Mouse (Mus musculus): ENCODE results near the gene Fbxl16.

Fbxl16 gene

DNA sequence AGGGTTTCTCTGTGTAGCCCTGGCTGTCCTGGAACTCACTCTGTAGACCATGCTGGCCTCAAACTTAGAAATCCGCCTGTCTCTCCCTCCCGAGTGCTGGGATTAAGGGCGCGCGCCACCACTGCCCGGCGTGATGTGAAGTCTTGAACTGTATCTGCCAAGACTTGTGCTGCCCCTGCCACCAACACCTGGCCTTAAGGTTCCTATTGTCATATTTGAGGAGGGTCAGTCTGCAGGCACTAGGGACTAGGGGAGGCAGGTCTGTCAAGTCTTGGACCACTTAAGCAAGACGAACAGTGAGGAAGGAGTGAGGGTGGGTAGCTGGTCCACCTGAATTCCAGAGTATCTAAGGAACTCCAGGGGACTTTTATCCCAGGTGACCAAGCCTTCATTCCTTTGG is 60.6 kb downstream of the Fbxl16 start:
- in situ Hi-C loops (cut with MboI, MseI): loop anchor here (25.0 kb wide), 1 partner anchor 1407 kb away; the partner anchor contains the start of genes Bricd5, E4f1 and Pgp

DNA sequence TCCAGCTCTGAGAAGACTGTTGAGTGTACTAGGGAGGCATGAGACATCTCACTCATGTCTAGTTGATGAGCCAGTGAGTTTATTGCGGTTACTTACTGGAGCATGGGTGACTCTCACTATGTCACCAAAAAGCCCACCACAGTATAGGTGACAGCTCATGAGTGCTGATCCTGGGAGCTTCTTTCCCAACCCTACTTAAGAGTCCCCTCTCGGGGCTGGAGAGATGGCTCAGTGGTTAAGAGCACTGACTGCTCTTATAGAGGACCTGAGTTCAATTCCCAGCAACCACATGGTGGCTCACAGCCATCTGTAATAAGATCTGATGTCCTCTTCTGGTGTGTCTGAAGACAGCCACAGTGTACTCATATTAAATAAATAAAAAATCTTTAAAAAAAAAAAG is 61.1 kb downstream of the Fbxl16 start:
- in situ Hi-C loops (cut with MboI, MseI): loop anchor here (5.0 to 25.0 kb wide), 2 partner anchors 38 to 1408 kb away; partner anchors contain the start of genes Bricd5, E4f1, Pgp and Stub1

All from T-helper 2 cell (primary cell).